Mouse (Mus musculus) lung, embryonic 16.5 days (tissue): Measurements from ENCODE around the gene Scrn3. TPM values are rescaled to one million over a fixed set of nuclear protein-coding genes. Genes with fewer than 3 reads are reported as not detected.

ENCODE experiments used
- ATAC-seq: fragments of 200-750 bp; cut with Nextera tagmentation; 2 replicates; pipeline ENCODE4 v1.8.0; 2017; ENCODE audit warnings: low read depth, mild to moderate bottlenecking, moderate library complexity
- H3K27ac ChIP-seq: fragments of 300-500 bp; sonication (generic); 2 replicates; pipeline ENCODE4 v1.5.1; 2014; ENCODE audit warnings: mild to moderate bottlenecking, control low read depth, low read length
- H3K27me3 ChIP-seq: fragments of 300-500 bp; sonication (generic); 2 replicates; pipeline ENCODE4 v1.6.1; 2014; ENCODE audit warnings: low read depth, low read length, mixed read lengths; ENCODE audit not compliant: control insufficient read depth, insufficient read depth
- H3K36me3 ChIP-seq: fragments of 300-500 bp; sonication (generic); 2 replicates; pipeline ENCODE4 v1.6.1; 2014; ENCODE audit warnings: low read length; ENCODE audit not compliant: control insufficient read depth, insufficient read depth
- H3K4me1 ChIP-seq: fragments of 300-500 bp; sonication (generic); replicated peaks from 2 replicates; pipeline ENCODE4 v1.6.1; 2014; ENCODE audit warnings: low read length, mixed read lengths; ENCODE audit not compliant: control insufficient read depth, insufficient read depth
- H3K4me2 ChIP-seq: fragments of 300-500 bp; sonication (generic); 2 replicates; pipeline ENCODE4 v1.6.1; 2014; ENCODE audit warnings: low read depth, low read length, control low read depth
- H3K4me3 ChIP-seq: fragments of 300-500 bp; sonication (generic); 2 replicates; pipeline ENCODE4 v1.5.1; 2014; ENCODE audit warnings: mild to moderate bottlenecking, low read length, control low read depth
- H3K9ac ChIP-seq: fragments of 300-500 bp; sonication (generic); 2 replicates; pipeline ENCODE4 v1.6.1; 2014; ENCODE audit warnings: low read length, control low read depth
- H3K9me3 ChIP-seq: fragments of 300-500 bp; sonication (generic); 2 replicates; pipeline ENCODE4 v1.6.1; 2016; ENCODE audit warnings: low read length; ENCODE audit not compliant: control insufficient read depth
- WGBS: fragments of 180-500 bp; shearing (Covaris S2); extraction: QIAGEN DNeasy Blood & Tissue Kit; methylation state at CpG from one replicate; pipeline ENCODE4 v1.1.7; 2014; 5-methylcytosine and 5-hydroxymethylcytosine counted together
- polyA plus RNA-seq: library from polyadenylated mRNA; unstranded; fragments of >200 nt; fragmentation: Nextera tagmentation; extraction: Ambion mirVana; gene quantifications from 2 replicates; pipeline ENCODE4 v1.2.1, GENCODE M21; 2015

Scrn3 gene
- polyA plus RNA-seq, 1 experiment from 2014 or later = 21.8 TPM

- no peak for ATAC-seq
- WGBS = 90% methylated on average over 9 of the region's 9 CpGs
Observed at GRCm38 (mm10) chr2:73302722-73303121, 9.7 kb upstream of the Scrn3 start.

GRCm38 (mm10) chr2:73304506-73304905 lies 7.9 kb upstream of the Scrn3 start:
- no peak overlapping the region for H3K4me3 ChIP-seq
- H3K36me3 ChIP-seq = peaks cover 31% of the 10 kb centered on the region
- H3K27me3 ChIP-seq = no peaks in the 10 kb centered on the region
- H3K27ac ChIP-seq = no peak overlapping the region
- 80% methylated on average over 5 of the region's 5 CpGs for WGBS
- H3K9ac ChIP-seq = no peak overlapping the region
- no peak overlapping the region for H3K4me2 ChIP-seq
- no peaks in the 10 kb centered on the region for H3K4me1 ChIP-seq
- no peaks in the 10 kb centered on the region for H3K9me3 ChIP-seq
- ATAC-seq = no peak

More at GRCm38 (mm10) chr2:73302722-73303121, 9.7 kb upstream of the Scrn3 start:
- Histone ChIP-seq H3K27me3 (no peaks in the 10 kb centered on the region), H3K9ac (no peak overlapping the region), H3K4me3 (no peak overlapping the region), H3K4me2 (no peak overlapping the region), H3K27ac (no peak overlapping the region), H3K4me1 (no peaks in the 10 kb centered on the region), H3K9me3 (no peaks in the 10 kb centered on the region), H3K36me3 (peaks cover 22% of the 10 kb centered on the region)

- 87% methylated on average over 7 of the region's 7 CpGs for WGBS
- H3K4me2 ChIP-seq = no peak overlapping the region
- H3K27ac ChIP-seq = no peak overlapping the region
- no peak overlapping the region for H3K4me3 ChIP-seq
- no peak overlapping the region for H3K9ac ChIP-seq
- peaks cover 1% of the 10 kb centered on the region for H3K4me1 ChIP-seq
- H3K27me3 ChIP-seq = no peaks in the 10 kb centered on the region
- H3K9me3 ChIP-seq = no peaks in the 10 kb centered on the region
- H3K36me3 ChIP-seq = peaks cover 26% of the 10 kb centered on the region
- no peak for ATAC-seq
Observed at GRCm38 (mm10) chr2:73306006-73306405, 6.4 kb upstream of the Scrn3 start.

- Histone ChIP-seq H3K9me3 (no peaks in the 10 kb centered on the region), H3K36me3 (peaks cover 7% of the 10 kb centered on the region), H3K27ac (peak overlapping the region; percentile 81), H3K4me1 (peaks cover 9% of the 10 kb centered on the region), H3K4me3 (peak overlapping the region; percentile 63), H3K27me3 (no peaks in the 10 kb centered on the region), H3K9ac (peak overlapping the region; percentile 72), H3K4me2 (peak overlapping the region; percentile 59)
- peak; percentile 41; the same call in 1 of the 2 replicates for ATAC-seq
- 24% methylated on average over 14 of the region's 14 CpGs for WGBS
Observed at GRCm38 (mm10) chr2:73313117-73313501, 708 bp downstream of the Scrn3 start.

- Histone ChIP-seq H3K9me3 (no peaks in the 10 kb centered on the region), H3K4me2 (no peak overlapping the region), H3K36me3 (peaks cover 5% of the 10 kb centered on the region), H3K27ac (no peak overlapping the region), H3K4me1 (peaks cover 9% of the 10 kb centered on the region), H3K9ac (no peak overlapping the region), H3K4me3 (no peak overlapping the region), H3K27me3 (no peaks in the 10 kb centered on the region)
- ATAC-seq = no peak
- 91% methylated on average over 3 of the region's 3 CpGs for WGBS
Observed at GRCm38 (mm10) chr2:73314311-73314710, 1.9 kb downstream of the Scrn3 start.

GRCm38 (mm10) chr2:73317426-73317825 lies 5.0 kb downstream of the Scrn3 start:
- Histone ChIP-seq H3K9me3 (no peaks in the 10 kb centered on the region), H3K27ac (no peak overlapping the region), H3K36me3 (peaks cover 5% of the 10 kb centered on the region), H3K9ac (no peak overlapping the region), H3K4me2 (no peak overlapping the region), H3K4me3 (no peak overlapping the region), H3K4me1 (0 out of 2 replicates have a peak, but pooled peaks cover 2% of the 10 kb centered on the region), H3K27me3 (no peaks in the 10 kb centered on the region)
- ATAC-seq = no peak
- WGBS = 84% methylated on average over 9 of the region's 9 CpGs

- Histone ChIP-seq H3K27ac (no peak overlapping the region), H3K27me3 (no peaks in the 10 kb centered on the region), H3K4me2 (no peak overlapping the region), H3K4me1 (no peaks in the 10 kb centered on the region), H3K4me3 (no peak overlapping the region), H3K9me3 (no peaks in the 10 kb centered on the region), H3K9ac (no peak overlapping the region), H3K36me3 (peaks cover 5% of the 10 kb centered on the region)
- 76% methylated on average over 5 of the region's 5 CpGs for WGBS
- no peak for ATAC-seq
Observed at GRCm38 (mm10) chr2:73319218-73319617, 6.8 kb downstream of the Scrn3 start.

- Histone ChIP-seq H3K9ac (no peak overlapping the region), H3K9me3 (no peaks in the 10 kb centered on the region), H3K27ac (no peak overlapping the region), H3K27me3 (no peaks in the 10 kb centered on the region), H3K36me3 (peaks cover 5% of the 10 kb centered on the region), H3K4me2 (no peak overlapping the region), H3K4me1 (no peaks in the 10 kb centered on the region), H3K4me3 (no peak overlapping the region)
- ATAC-seq = no peak
- 51% methylated on average over 12 of the region's 12 CpGs for WGBS
Observed at GRCm38 (mm10) chr2:73322991-73323390, 10.6 kb downstream of the Scrn3 start.

- no peaks in the 10 kb centered on the region for H3K4me1 ChIP-seq
- no peaks in the 10 kb centered on the region for H3K27me3 ChIP-seq
- no peak overlapping the region for H3K4me2 ChIP-seq
- H3K27ac ChIP-seq = no peak overlapping the region
- no peaks in the 10 kb centered on the region for H3K9me3 ChIP-seq
- ATAC-seq = no peak
- H3K4me3 ChIP-seq = no peak overlapping the region
- WGBS = 88% methylated on average over 5 of the region's 5 CpGs
- H3K9ac ChIP-seq = no peak overlapping the region
- H3K36me3 ChIP-seq = no peaks in the 10 kb centered on the region
Observed at GRCm38 (mm10) chr2:73325871-73326270, 13.5 kb downstream of the Scrn3 start.

GRCm38 (mm10) chr2:73335949-73336348 lies 23.5 kb downstream of the Scrn3 start:
- no peaks in the 10 kb centered on the region for H3K4me1 ChIP-seq
- no peak for ATAC-seq
- H3K27me3 ChIP-seq = no peaks in the 10 kb centered on the region
- no peak overlapping the region for H3K4me3 ChIP-seq
- WGBS = 81% methylated on average over 3 of the region's 3 CpGs
- no peaks in the 10 kb centered on the region for H3K9me3 ChIP-seq
- H3K9ac ChIP-seq = no peak overlapping the region
- H3K4me2 ChIP-seq = no peak overlapping the region
- H3K36me3 ChIP-seq = no peaks in the 10 kb centered on the region
- no peak overlapping the region for H3K27ac ChIP-seq
